In genomic region chr7:114420918-114421317, GRCm38 (mm10) we compare ENCODE assay signal across 13 mouse cellular contexts.
"Had no signal": no experiment of that assay in that cellular context is flagged by ENCODE, and none has a peak within 500 bp of the region (broad histone marks: within the 10 kb centered on the region; RNA-seq: fewer than 3 reads in every experiment).

No protein-coding gene starts in this region.

- H3K27me3 ChIP-seq: limb, embryonic 13.5 days; neural tube, embryonic 15.5 days had no signal

- H3K36me3 ChIP-seq: limb, embryonic 13.5 days; liver, embryonic 15.5 days; neural tube, embryonic 15.5 days had no signal

- H3K4me2 ChIP-seq: limb, embryonic 13.5 days; liver, embryonic 15.5 days; lung, embryonic 14.5 days; neural tube, embryonic 15.5 days had no signal

- H3K9ac ChIP-seq: limb, embryonic 13.5 days; liver, embryonic 15.5 days; lung, embryonic 14.5 days; neural tube, embryonic 15.5 days had no signal

- H3K4me3 ChIP-seq: layer of hippocampus, adult 2 months; limb, embryonic 13.5 days; liver, embryonic 15.5 days; midbrain, embryonic 10.5 days; myocyte; neural tube, embryonic 15.5 days had no signal

- DNase-seq: kidney, postnatal 10 days; kidney, postnatal 4 days; left cerebral cortex, postnatal 4 days; lung, embryonic 14.5 days; lung, postnatal 10 days; lung, postnatal 4 days had no signal

- H3K27ac ChIP-seq: layer of hippocampus, adult 2 months; limb, embryonic 13.5 days; liver, embryonic 15.5 days; midbrain, embryonic 10.5 days; neural tube, embryonic 15.5 days; stomach, postnatal 0 days had no signal

- H3K9me3 ChIP-seq: limb, embryonic 13.5 days; liver, embryonic 15.5 days; midbrain, embryonic 10.5 days; neural tube, embryonic 15.5 days had no signal
